Mouse (Mus musculus) heart, postnatal 0 days (tissue): ENCODE results near the gene Kif4. TPM values are rescaled to one million over a fixed set of nuclear protein-coding genes. Genes with fewer than 3 reads are reported as not detected.

Experiments
- ATAC-seq: fragments of 200-750 bp; cut with Nextera tagmentation; 2 replicates; pipeline ENCODE4 v1.8.0; 2017; ENCODE audit warnings: low read depth, moderate number of reproducible peaks, moderate library complexity; ENCODE audit not compliant: insufficient read depth
- DNase-seq: peaks from one replicate; pipeline ENCODE4 v3.0.0-alpha.2; 2016; ENCODE audit warnings: low spot score
- H3K27ac ChIP-seq: fragments of 300-500 bp; sonication (generic); 2 replicates; pipeline ENCODE4 v1.5.1; 2014; ENCODE audit warnings: low read depth, mild to moderate bottlenecking
- H3K27me3 ChIP-seq: fragments of 300-500 bp; sonication (generic); 2 replicates; pipeline ENCODE4 v1.6.1; 2014; ENCODE audit warnings: low read length, mixed read lengths; ENCODE audit not compliant: control insufficient read depth, insufficient read depth
- H3K36me3 ChIP-seq: fragments of 300-500 bp; sonication (generic); replicated peaks from 2 replicates; pipeline ENCODE4 v1.6.1; 2014; ENCODE audit warnings: low read length, mixed read lengths; ENCODE audit not compliant: control insufficient read depth, insufficient read depth
- H3K4me1 ChIP-seq: fragments of 300-500 bp; sonication (generic); 2 replicates; pipeline ENCODE4 v1.6.1; 2014; ENCODE audit warnings: antibody characterized with exemption; ENCODE audit not compliant: control insufficient read depth, insufficient read depth
- H3K4me2 ChIP-seq: fragments of 300-500 bp; sonication (generic); 2 replicates; pipeline ENCODE4 v1.6.1; 2014; ENCODE audit warnings: low read depth, mild to moderate bottlenecking, low read length, moderate library complexity
- H3K4me3 ChIP-seq: fragments of 300-500 bp; sonication (generic); 2 replicates; pipeline ENCODE4 v1.5.1; 2014; ENCODE audit warnings: low read depth, low read length
- H3K9ac ChIP-seq: fragments of 300-500 bp; sonication (generic); replicated peaks from 2 replicates; pipeline ENCODE4 v1.6.1; 2014; ENCODE audit warnings: low read depth, low read length, mixed read lengths
- H3K9me3 ChIP-seq: fragments of 300-500 bp; sonication (generic); replicated peaks from 2 replicates; pipeline ENCODE4 v1.6.1; 2016; ENCODE audit warnings: low read length; ENCODE audit not compliant: control insufficient read depth
- CTCF ChIP-seq: IDR thresholded peaks from 2 replicates; pipeline ENCODE4 v1.5.1; 2016; ENCODE audit warnings: antibody characterized with exemption, control low read depth, low read depth
- EP300 ChIP-seq: IDR thresholded peaks from 2 replicates; pipeline ENCODE4 v1.6.1; 2016; ENCODE audit warnings: antibody characterized with exemption, low read depth
- WGBS: fragments of 180-500 bp; shearing (Covaris S2); extraction: QIAGEN DNeasy Blood & Tissue Kit; methylation state at CpG from one replicate; pipeline ENCODE4 v1.1.7; 2014; 5-methylcytosine and 5-hydroxymethylcytosine counted together
- polyA plus RNA-seq: library from polyadenylated mRNA; unstranded; fragments of >200 nt; fragmentation: Nextera tagmentation; extraction: Ambion mirVana; gene quantifications from 2 replicates; pipeline ENCODE4 v1.2.1, GENCODE M21; 2015
- total RNA-seq: library from RNA; depleted of rRNA; stranded (reverse); fragments of >200 nt; gene quantifications from 2 replicates; pipeline ENCODE4 v1.2.3, GENCODE M21; 2014; ENCODE audit warnings: low replicate concordance

Gene Kif4
- total and polyA plus RNA-seq, 2 experiments from 2014 or later: 5.8 to 10.0 TPM

DNA sequence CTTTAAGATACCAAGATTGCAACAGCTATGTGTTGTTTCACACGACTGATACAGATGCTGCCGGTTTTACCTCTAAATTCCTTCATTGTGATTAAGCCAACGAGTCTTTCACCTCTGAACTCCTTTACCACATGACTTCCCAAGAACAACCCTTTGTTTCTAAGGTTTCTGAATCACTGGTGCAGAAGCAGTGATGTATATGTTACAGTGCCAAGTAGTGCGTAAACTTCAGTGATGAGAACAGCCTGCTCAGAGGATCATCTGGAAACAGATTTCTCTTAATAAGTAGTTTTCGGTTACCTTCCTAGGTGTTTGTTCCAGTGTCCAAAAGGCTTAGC is 62.5 kb downstream of the Kif4 start:
- Histone ChIP-seq H3K27me3 (no peaks in the 10 kb centered on the region), H3K36me3 (peaks cover 8% of the 10 kb centered on the region), H3K9me3 (no peaks in the 10 kb centered on the region), H3K9ac (no peak overlapping the region), H3K4me2 (no peak overlapping the region), H3K4me3 (no peak overlapping the region), H3K27ac (no peak overlapping the region), H3K4me1 (no peaks in the 10 kb centered on the region)
- no peak for ATAC-seq
- no peak for DNase-seq
- 76% methylated on average over 5 of the region's 5 CpGs for WGBS
- TF ChIP-seq EP300: no peak
- TF ChIP-seq CTCF: no peak

DNA sequence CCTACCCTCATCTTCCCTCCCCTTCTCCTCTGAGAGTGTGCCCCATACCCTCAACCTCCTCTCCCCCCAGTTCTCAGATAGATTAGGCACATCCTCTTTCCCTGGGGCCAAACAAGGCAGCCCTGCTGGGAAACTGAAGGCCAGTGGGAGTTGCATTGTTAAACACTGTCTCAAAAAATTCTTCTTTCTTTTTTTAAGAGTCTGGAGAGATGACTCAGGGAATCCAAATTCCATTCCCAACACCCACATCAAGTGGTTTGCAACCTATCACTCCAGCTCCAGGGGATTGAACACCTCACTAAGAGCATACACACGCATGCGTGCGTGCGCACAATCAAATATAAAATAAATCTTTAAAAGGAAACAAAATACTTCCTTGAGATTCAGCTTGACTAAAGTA is 71.2 kb downstream of the Kif4 start:
- 98% methylated on average over 4 of the region's 4 CpGs for WGBS
- no peaks in the 10 kb centered on the region for H3K4me1 ChIP-seq
- DNase-seq (no peak), ATAC-seq (no peak)
- no peak overlapping the region for H3K27ac ChIP-seq
- no peak for TF ChIP-seq CTCF
- TF ChIP-seq EP300: no peak
- no peak overlapping the region for H3K4me3 ChIP-seq
- H3K9ac ChIP-seq: no peak overlapping the region
- H3K9me3 ChIP-seq: no peaks in the 10 kb centered on the region
- H3K36me3 ChIP-seq: peaks cover 9% of the 10 kb centered on the region; the same call in 1 of the 2 replicates
- H3K4me2 ChIP-seq: no peak overlapping the region
- no peaks in the 10 kb centered on the region for H3K27me3 ChIP-seq

DNA sequence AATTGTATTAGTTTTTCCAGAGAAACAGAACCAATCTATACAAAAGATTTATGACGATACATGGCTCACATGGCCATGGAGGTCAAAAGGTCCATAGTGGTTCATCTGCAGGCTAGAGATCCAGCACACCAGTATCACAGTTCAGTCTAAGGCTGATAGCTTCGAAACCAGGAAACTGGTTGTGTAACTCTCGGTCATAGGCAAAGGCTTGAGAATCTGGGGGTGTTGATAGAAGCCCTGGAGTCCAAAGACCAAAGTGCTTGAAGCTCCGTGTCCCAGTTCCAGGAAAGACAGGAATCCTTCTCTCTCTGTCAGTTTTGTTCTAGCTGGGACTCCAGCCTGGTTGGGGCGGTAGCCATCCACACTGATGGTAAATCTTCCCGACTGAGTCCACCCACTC is 82.5 kb downstream of the Kif4 start:
- H3K9me3 ChIP-seq: no peaks in the 10 kb centered on the region
- H3K36me3 ChIP-seq: peaks cover 16% of the 10 kb centered on the region; the same call in 1 of the 2 replicates
- no peaks in the 10 kb centered on the region for H3K27me3 ChIP-seq
- H3K4me3 ChIP-seq: no peak overlapping the region
- H3K4me1 ChIP-seq: no peaks in the 10 kb centered on the region
- ATAC-seq (no peak), DNase-seq (no peak)
- WGBS: 76% methylated on average over 6 of the region's 6 CpGs
- TF ChIP-seq EP300: no peak
- TF ChIP-seq CTCF: no peak
- H3K4me2 ChIP-seq: no peak overlapping the region
- H3K27ac ChIP-seq: no peak overlapping the region
- no peak overlapping the region for H3K9ac ChIP-seq

DNA sequence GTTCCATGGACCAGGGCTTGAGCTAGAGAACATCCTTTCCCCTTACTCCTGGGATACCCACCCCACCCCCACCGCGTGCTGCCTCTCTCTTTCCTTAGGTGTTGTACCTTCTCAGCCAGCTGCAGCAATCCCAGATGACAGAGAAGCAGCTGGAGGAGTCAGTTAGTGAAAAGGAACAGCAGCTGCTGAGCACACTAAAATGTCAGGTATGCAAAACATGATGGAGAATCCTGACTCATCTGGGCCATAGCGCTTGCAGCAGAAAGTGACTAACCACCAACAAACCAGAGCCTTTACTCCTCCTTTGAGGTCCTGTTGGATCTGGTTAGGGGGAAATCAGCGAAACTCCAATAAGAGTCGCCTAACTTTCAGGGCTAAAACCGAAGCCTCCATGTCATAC is 90.6 kb downstream of the Kif4 start:
- H3K4me1 ChIP-seq: no peaks in the 10 kb centered on the region
- H3K27me3 ChIP-seq: no peaks in the 10 kb centered on the region
- H3K9me3 ChIP-seq: no peaks in the 10 kb centered on the region
- TF ChIP-seq CTCF (no peak), EP300 (no peak)
- peaks cover 36% of the 10 kb centered on the region for H3K36me3 ChIP-seq
- no peak overlapping the region for H3K9ac ChIP-seq
- DNase-seq (no peak), ATAC-seq (no peak)
- H3K4me3 ChIP-seq: no peak overlapping the region
- no peak overlapping the region for H3K4me2 ChIP-seq
- 83% methylated on average over 6 of the region's 6 CpGs for WGBS
- no peak overlapping the region for H3K27ac ChIP-seq

DNA sequence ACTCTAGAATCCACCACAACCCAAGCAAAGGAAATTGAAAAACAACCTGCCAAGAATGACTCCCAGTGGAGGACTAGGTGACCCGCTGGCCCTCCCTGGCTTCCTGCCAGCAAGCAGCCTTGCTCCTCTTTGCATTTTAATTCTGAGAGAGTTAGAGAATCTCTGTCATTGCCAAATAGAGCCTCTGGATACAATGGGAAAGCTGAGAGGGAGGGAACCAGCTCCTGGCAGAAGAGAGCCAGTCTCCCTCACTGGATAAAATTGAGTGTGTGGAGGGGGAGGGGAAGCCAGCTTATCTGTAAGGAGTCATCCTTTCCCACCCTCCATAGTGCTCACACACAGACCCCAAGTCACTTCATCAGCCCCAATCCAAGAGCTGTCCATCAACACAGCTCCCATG is 103.4 kb downstream of the Kif4 start:
- no peak for DNase-seq
- TF ChIP-seq CTCF: no peak
- TF ChIP-seq EP300: no peak
- Histone ChIP-seq H3K27ac (no peak overlapping the region), H3K4me3 (no peak overlapping the region), H3K27me3 (no peaks in the 10 kb centered on the region), H3K9ac (no peak overlapping the region), H3K9me3 (no peaks in the 10 kb centered on the region), H3K4me2 (no peak overlapping the region), H3K4me1 (no peaks in the 10 kb centered on the region), H3K36me3 (peaks cover 11% of the 10 kb centered on the region; the same call in 1 of the 2 replicates)
- peak; percentile 30; the same call in 1 of the 2 replicates for ATAC-seq
- WGBS: 17% methylated on average over 1 of the region's 1 CpGs

DNA sequence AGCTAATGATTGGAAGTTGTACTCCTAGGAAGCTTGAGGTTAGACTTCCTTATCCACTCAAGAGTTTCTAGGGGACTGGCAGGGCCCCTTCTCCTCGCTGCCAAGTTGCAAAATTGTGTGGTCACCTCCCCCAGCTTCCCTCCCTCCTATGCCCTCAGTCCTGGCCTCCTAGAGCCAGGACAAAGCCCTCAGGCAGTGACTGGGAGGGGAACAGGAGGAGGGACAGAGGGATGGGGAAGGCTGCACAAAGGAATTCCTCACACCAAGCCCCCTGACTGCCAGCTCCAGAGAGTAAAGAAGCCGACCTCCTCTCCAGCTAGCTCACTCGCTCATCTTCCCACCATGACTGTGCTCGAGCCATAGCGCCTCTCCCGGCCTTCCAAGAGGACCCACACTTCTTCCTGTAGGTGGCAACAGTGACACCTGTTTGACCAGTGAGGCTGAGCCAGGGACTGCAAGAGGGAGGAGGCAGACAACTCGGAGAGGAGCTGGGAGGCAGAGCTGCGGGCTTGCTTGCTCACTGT is 104.2 kb downstream of the Kif4 start, which contains the start of gene Gdpd2:
Gene Gdpd2, plus strand, starts transcription at position 209 of the 524 bp plus-strand sequence.
- Histone ChIP-seq H3K36me3 (peaks cover 11% of the 10 kb centered on the region; the same call in 1 of the 2 replicates), H3K9me3 (no peaks in the 10 kb centered on the region), H3K4me3 (no peak within 1 kb of the TSS), H3K4me2 (peak within 1 kb of the TSS; percentile 27), H3K4me1 (no peaks in the 10 kb centered on the region), H3K9ac (no peak within 1 kb of the TSS), H3K27me3 (no peaks in the 10 kb centered on the region), H3K27ac (no peak within 1 kb of the TSS)
- WGBS: 13% methylated on average over 8 of the region's 8 CpGs
- ATAC-seq (peak; percentile 62; the same call in 1 of the 2 replicates), DNase-seq (peak; percentile 29)
- TF ChIP-seq EP300 (no peak), CTCF (peak; percentile 56)
